Mouse (Mus musculus): ENCODE results near the gene Ppp1r9a. TPM values are rescaled to one million over a fixed set of nuclear protein-coding genes. Genes with fewer than 3 reads are reported as not detected.

Ppp1r9a gene
- polyA plus RNA-seq, 1 experiment from 2014 or later = 18.7 TPM

- 67% methylated on average over 5 of the region's 5 CpGs for WGBS
- H3K4me3 ChIP-seq = no peak overlapping the region
- peaks cover 3% of the 10 kb centered on the region; the same call in 1 of the 2 replicates for H3K4me1 ChIP-seq
- no peaks in the 10 kb centered on the region for H3K9me3 ChIP-seq
- H3K4me2 ChIP-seq = no peak overlapping the region
- no peaks in the 10 kb centered on the region for H3K36me3 ChIP-seq
- H3K9ac ChIP-seq = no peak overlapping the region
- H3K27ac ChIP-seq = no peak overlapping the region
- ATAC-seq (ENCODE audit: borderline replicate concordance, extremely low read depth, low FRiP score, low TSS enrichment) = no peak
- no peaks in the 10 kb centered on the region for H3K27me3 ChIP-seq
Observed at GRCm38 (mm10) chr6:4963049-4963448, 60.3 kb downstream of the Ppp1r9a start.

- 85% methylated on average over 4 of the region's 4 CpGs for WGBS
- H3K4me2 ChIP-seq = no peak overlapping the region
- H3K9ac ChIP-seq = no peak overlapping the region
- H3K9me3 ChIP-seq = no peaks in the 10 kb centered on the region
- H3K36me3 ChIP-seq = no peaks in the 10 kb centered on the region
- ATAC-seq (ENCODE audit: borderline replicate concordance, extremely low read depth, low FRiP score, low TSS enrichment) = no peak
- H3K4me3 ChIP-seq = no peak overlapping the region
- H3K27me3 ChIP-seq = no peaks in the 10 kb centered on the region
- peaks cover 3% of the 10 kb centered on the region; the same call in 1 of the 2 replicates for H3K4me1 ChIP-seq
- H3K27ac ChIP-seq = no peak overlapping the region
Observed at GRCm38 (mm10) chr6:4967236-4967635, 64.5 kb downstream of the Ppp1r9a start.

- Histone ChIP-seq H3K4me2 (no peak overlapping the region), H3K9ac (no peak overlapping the region)
Observed at GRCm38 (mm10) chr6:4971229-4971628, 68.5 kb downstream of the Ppp1r9a start.

GRCm38 (mm10) chr6:4972808-4973207, 70.1 kb downstream of the Ppp1r9a start:
- H3K9ac ChIP-seq = no peak overlapping the region
- H3K27me3 ChIP-seq = no peaks in the 10 kb centered on the region
- no peak overlapping the region for H3K4me3 ChIP-seq
- peak overlapping the region; percentile 19; the same call in 1 of the 2 replicates for H3K27ac ChIP-seq
- 28% methylated on average over 6 of the region's 6 CpGs for WGBS
- H3K4me2 ChIP-seq = no peak overlapping the region
- ATAC-seq (ENCODE audit: borderline replicate concordance, extremely low read depth, low FRiP score, low TSS enrichment) = no peak
- no peaks in the 10 kb centered on the region for H3K36me3 ChIP-seq
- no peaks in the 10 kb centered on the region for H3K9me3 ChIP-seq
- peaks cover 8% of the 10 kb centered on the region for H3K4me1 ChIP-seq

More at GRCm38 (mm10) chr6:4971229-4971628, 68.5 kb downstream of the Ppp1r9a start:
- WGBS = 79% methylated on average over 9 of the region's 9 CpGs
- H3K36me3 ChIP-seq = no peaks in the 10 kb centered on the region
- no peak overlapping the region for H3K4me3 ChIP-seq
- no peaks in the 10 kb centered on the region for H3K27me3 ChIP-seq
- ATAC-seq (ENCODE audit: borderline replicate concordance, extremely low read depth, low FRiP score, low TSS enrichment) = no peak
- H3K9me3 ChIP-seq = no peaks in the 10 kb centered on the region
- H3K27ac ChIP-seq = no peak overlapping the region
- H3K4me1 ChIP-seq = peaks cover 8% of the 10 kb centered on the region

GRCm38 (mm10) chr6:4973337-4973736, 70.6 kb downstream of the Ppp1r9a start:
- Histone ChIP-seq H3K4me1 (peaks cover 8% of the 10 kb centered on the region), H3K9ac (no peak overlapping the region), H3K9me3 (no peaks in the 10 kb centered on the region), H3K27me3 (no peaks in the 10 kb centered on the region), H3K4me3 (no peak overlapping the region), H3K36me3 (no peaks in the 10 kb centered on the region), H3K4me2 (no peak overlapping the region), H3K27ac (no peak overlapping the region)
- no peak for ATAC-seq (ENCODE audit: borderline replicate concordance, extremely low read depth, low FRiP score, low TSS enrichment)
- WGBS = 88% methylated on average over 10 of the region's 10 CpGs

- ATAC-seq (ENCODE audit: borderline replicate concordance, extremely low read depth, low FRiP score, low TSS enrichment) = no peak
- 89% methylated on average over 4 of the region's 4 CpGs for WGBS
- peaks cover 4% of the 10 kb centered on the region for H3K4me1 ChIP-seq
- H3K9me3 ChIP-seq = no peaks in the 10 kb centered on the region
- no peak overlapping the region for H3K4me2 ChIP-seq
- H3K27me3 ChIP-seq = no peaks in the 10 kb centered on the region
- no peaks in the 10 kb centered on the region for H3K36me3 ChIP-seq
- H3K4me3 ChIP-seq = no peak overlapping the region
- no peak overlapping the region for H3K27ac ChIP-seq
- no peak overlapping the region for H3K9ac ChIP-seq
Observed at GRCm38 (mm10) chr6:4977515-4977914, 74.8 kb downstream of the Ppp1r9a start.

- no peak overlapping the region for H3K27ac ChIP-seq
- no peak overlapping the region for H3K4me2 ChIP-seq
- H3K4me1 ChIP-seq = no peaks in the 10 kb centered on the region
- no peak overlapping the region for H3K9ac ChIP-seq
- H3K36me3 ChIP-seq = no peaks in the 10 kb centered on the region
- 76% methylated on average over 2 of the region's 2 CpGs for WGBS
- no peaks in the 10 kb centered on the region for H3K9me3 ChIP-seq
- no peak for ATAC-seq (ENCODE audit: borderline replicate concordance, extremely low read depth, low FRiP score, low TSS enrichment)
- no peak overlapping the region for H3K4me3 ChIP-seq
- no peaks in the 10 kb centered on the region for H3K27me3 ChIP-seq
Observed at GRCm38 (mm10) chr6:4978249-4978648, 75.5 kb downstream of the Ppp1r9a start.

- H3K27me3 ChIP-seq = no peaks in the 10 kb centered on the region
- no peaks in the 10 kb centered on the region for H3K4me1 ChIP-seq
- ATAC-seq (ENCODE audit: borderline replicate concordance, extremely low read depth, low FRiP score, low TSS enrichment) = no peak
- no peaks in the 10 kb centered on the region for H3K36me3 ChIP-seq
- no peak overlapping the region for H3K4me2 ChIP-seq
- no peaks in the 10 kb centered on the region for H3K9me3 ChIP-seq
- H3K9ac ChIP-seq = no peak overlapping the region
- H3K4me3 ChIP-seq = no peak overlapping the region
- no peak overlapping the region for H3K27ac ChIP-seq
Observed at GRCm38 (mm10) chr6:4978897-4979296, 76.2 kb downstream of the Ppp1r9a start.

GRCm38 (mm10) chr6:4980113-4980512, 77.4 kb downstream of the Ppp1r9a start:
- 79% methylated on average over 3 of the region's 3 CpGs for WGBS
- no peaks in the 10 kb centered on the region for H3K4me1 ChIP-seq
- no peak overlapping the region for H3K27ac ChIP-seq
- no peaks in the 10 kb centered on the region for H3K9me3 ChIP-seq
- H3K27me3 ChIP-seq = no peaks in the 10 kb centered on the region
- no peak overlapping the region for H3K4me3 ChIP-seq
- no peak overlapping the region for H3K9ac ChIP-seq
- H3K36me3 ChIP-seq = no peaks in the 10 kb centered on the region
- H3K4me2 ChIP-seq = no peak overlapping the region
- ATAC-seq (ENCODE audit: borderline replicate concordance, extremely low read depth, low FRiP score, low TSS enrichment) = no peak

- Histone ChIP-seq H3K4me2 (peak overlapping the region; percentile 36), H3K9ac (no peak overlapping the region), H3K36me3 (no peaks in the 10 kb centered on the region), H3K9me3 (no peaks in the 10 kb centered on the region), H3K4me1 (0 out of 2 replicates have a peak, but pooled peaks cover 4% of the 10 kb centered on the region), H3K27ac (peak overlapping the region; percentile 84), H3K27me3 (no peaks in the 10 kb centered on the region), H3K4me3 (no peak overlapping the region)
- ATAC-seq (ENCODE audit: borderline replicate concordance, extremely low read depth, low FRiP score, low TSS enrichment) = peak; percentile 90; the same call in 1 of the 2 replicates
- 47% methylated on average over 9 of the region's 9 CpGs for WGBS
Observed at GRCm38 (mm10) chr6:4982686-4983162, 80.0 kb downstream of the Ppp1r9a start.

GRCm38 (mm10) chr6:4985668-4986067, 83.0 kb downstream of the Ppp1r9a start:
- H3K36me3 ChIP-seq = no peaks in the 10 kb centered on the region

GRCm38 (mm10) chr6:4987084-4987483, 84.4 kb downstream of the Ppp1r9a start:
- Histone ChIP-seq H3K4me3 (no peak overlapping the region), H3K9ac (no peak overlapping the region), H3K4me1 (0 out of 2 replicates have a peak, but pooled peaks cover 4% of the 10 kb centered on the region), H3K36me3 (no peaks in the 10 kb centered on the region), H3K27me3 (no peaks in the 10 kb centered on the region), H3K9me3 (no peaks in the 10 kb centered on the region), H3K27ac (no peak overlapping the region), H3K4me2 (no peak overlapping the region)
- 86% methylated on average over 5 of the region's 5 CpGs for WGBS
- ATAC-seq (ENCODE audit: borderline replicate concordance, extremely low read depth, low FRiP score, low TSS enrichment) = no peak

More at GRCm38 (mm10) chr6:4985668-4986067, 83.0 kb downstream of the Ppp1r9a start:
- no peaks in the 10 kb centered on the region for H3K9me3 ChIP-seq
- WGBS = 76% methylated on average over 3 of the region's 3 CpGs
- no peak for ATAC-seq (ENCODE audit: borderline replicate concordance, extremely low read depth, low FRiP score, low TSS enrichment)
- no peak overlapping the region for H3K4me3 ChIP-seq
- no peak overlapping the region for H3K4me2 ChIP-seq
- no peak overlapping the region for H3K9ac ChIP-seq
- H3K27me3 ChIP-seq = no peaks in the 10 kb centered on the region
- no peak overlapping the region for H3K27ac ChIP-seq
- 0 out of 2 replicates have a peak, but pooled peaks cover 4% of the 10 kb centered on the region for H3K4me1 ChIP-seq

- ATAC-seq (ENCODE audit: borderline replicate concordance, extremely low read depth, low FRiP score, low TSS enrichment) = no peak
- Histone ChIP-seq H3K4me3 (no peak overlapping the region), H3K27me3 (no peaks in the 10 kb centered on the region), H3K9ac (no peak overlapping the region), H3K27ac (no peak overlapping the region), H3K9me3 (no peaks in the 10 kb centered on the region), H3K4me1 (peaks cover 6% of the 10 kb centered on the region), H3K4me2 (no peak overlapping the region), H3K36me3 (no peaks in the 10 kb centered on the region)
- WGBS = 39% methylated on average over 4 of the region's 4 CpGs
Observed at GRCm38 (mm10) chr6:4988688-4989087, 86.0 kb downstream of the Ppp1r9a start.

Measured in lung, embryonic 15.5 days (tissue).